Mouse (Mus musculus) neural tube, embryonic 11.5 days (tissue): ENCODE data around the gene Gtf2h3. TPM values are rescaled to one million over a fixed set of nuclear protein-coding genes. Genes with fewer than 3 reads are reported as not detected.
"Not testable (repeated sequence)": the region's sequence is repeated elsewhere in the genome, so short reads cannot be mapped to it uniquely, and the experiment has no call there.

Experiments used
- ATAC-seq: fragments of 200-750 bp; cut with Nextera tagmentation; 2 replicates; pipeline ENCODE4 v1.8.0; 2017; ENCODE audit warnings: moderate number of reproducible peaks, mild to moderate bottlenecking, moderate TSS enrichment, moderate library complexity; ENCODE audit not compliant: insufficient read depth, low FRiP score, low TSS enrichment
- DNase-seq: peaks from one replicate; pipeline ENCODE4 v3.0.0-alpha.2; 2015; ENCODE audit warnings: low spot score
- H3K27ac ChIP-seq: fragments of 300-500 bp; sonication (generic); 2 replicates; pipeline ENCODE4 v1.5.1; 2014; ENCODE audit warnings: low read depth, mild to moderate bottlenecking, low read length
- H3K27me3 ChIP-seq: fragments of 300-500 bp; sonication (generic); 2 replicates; pipeline ENCODE4 v1.6.1; 2014; ENCODE audit warnings: mild to moderate bottlenecking, low read length, mixed read lengths; ENCODE audit not compliant: control insufficient read depth, insufficient read depth
- H3K36me3 ChIP-seq: fragments of 300-500 bp; sonication (generic); 2 replicates; pipeline ENCODE4 v1.6.1; 2014; ENCODE audit warnings: mild to moderate bottlenecking, low read length, moderate library complexity, mixed read lengths; ENCODE audit not compliant: control insufficient read depth, insufficient read depth
- H3K4me1 ChIP-seq: fragments of 300-500 bp; sonication (generic); 2 replicates; pipeline ENCODE4 v1.6.1; 2014; ENCODE audit warnings: low read length, mixed read lengths; ENCODE audit not compliant: control insufficient read depth, insufficient read depth
- H3K4me2 ChIP-seq: fragments of 300-500 bp; sonication (generic); 2 replicates; pipeline ENCODE4 v1.6.1; 2014; ENCODE audit warnings: low read depth, mild to moderate bottlenecking, moderate library complexity
- H3K4me3 ChIP-seq: fragments of 300-500 bp; sonication (generic); 2 replicates; pipeline ENCODE4 v1.5.1; 2014; ENCODE audit warnings: low read depth, low read length
- H3K9ac ChIP-seq: fragments of 300-500 bp; sonication (generic); 2 replicates; pipeline ENCODE4 v1.6.1; 2014; ENCODE audit warnings: mild to moderate bottlenecking, low read length
- H3K9me3 ChIP-seq: fragments of 300-500 bp; sonication (generic); 2 replicates; pipeline ENCODE4 v1.6.1; 2016; ENCODE audit warnings: low read length; ENCODE audit not compliant: control insufficient read depth
- WGBS: fragments of 180-500 bp; shearing (Covaris S2); extraction: QIAGEN DNeasy Blood & Tissue Kit; methylation state at CpG from one replicate; pipeline ENCODE4 v1.1.7; 2014; 5-methylcytosine and 5-hydroxymethylcytosine counted together
- polyA plus RNA-seq: library from polyadenylated mRNA; unstranded; fragments of >200 nt; fragmentation: Nextera tagmentation; extraction: Ambion mirVana; gene quantifications from 2 replicates; pipeline ENCODE4 v1.2.1, GENCODE M21; 2014

Gene Gtf2h3
- polyA plus RNA-seq, 1 experiment from 2014 or later: 83.0 TPM

- 65% methylated on average over 8 of the region's 8 CpGs for WGBS
- not testable (repeated sequence) for H3K27me3 ChIP-seq, ATAC-seq, H3K4me3 ChIP-seq, H3K9ac ChIP-seq, H3K27ac ChIP-seq, H3K9me3 ChIP-seq, H3K36me3 ChIP-seq, DNase-seq
- Histone ChIP-seq H3K4me2 (peak overlapping the region; percentile 65; the same call in 1 of the 2 replicates), H3K4me1 (peaks cover 11% of the 10 kb centered on the region)
Measured at GRCm38 (mm10) chr5:124599726-124600125, 20.8 kb downstream of the Gtf2h3 start.

GRCm38 (mm10) chr5:124602349-124602748, 23.4 kb downstream of the Gtf2h3 start:
- DNase-seq (peak; percentile 63), ATAC-seq (no peak)
- Histone ChIP-seq H3K36me3 (no peaks in the 10 kb centered on the region; the same call in 1 of the 2 replicates), H3K9me3 (no peaks in the 10 kb centered on the region), H3K4me3 (no peak overlapping the region), H3K4me2 (no peak overlapping the region), H3K27me3 (no peaks in the 10 kb centered on the region), H3K9ac (no peak overlapping the region), H3K27ac (no peak overlapping the region), H3K4me1 (peaks cover 11% of the 10 kb centered on the region)
- 68% methylated on average over 5 of the region's 5 CpGs for WGBS

- Histone ChIP-seq H3K4me3 (no peak overlapping the region), H3K27me3 (no peaks in the 10 kb centered on the region), H3K4me2 (no peak overlapping the region), H3K27ac (no peak overlapping the region), H3K9me3 (no peaks in the 10 kb centered on the region), H3K36me3 (no peaks in the 10 kb centered on the region; the same call in 1 of the 2 replicates), H3K4me1 (peaks cover 4% of the 10 kb centered on the region), H3K9ac (no peak overlapping the region)
- ATAC-seq: no peak
- WGBS: 96% methylated on average over 4 of the region's 4 CpGs
- DNase-seq: no peak
Measured at GRCm38 (mm10) chr5:124604296-124604695, 25.4 kb downstream of the Gtf2h3 start.

- Histone ChIP-seq H3K36me3 (no peaks in the 10 kb centered on the region; the same call in 1 of the 2 replicates), H3K4me1 (no peaks in the 10 kb centered on the region), H3K9me3 (no peaks in the 10 kb centered on the region), H3K4me3 (no peak overlapping the region), H3K4me2 (no peak overlapping the region), H3K27me3 (no peaks in the 10 kb centered on the region), H3K9ac (no peak overlapping the region), H3K27ac (no peak overlapping the region)
- DNase-seq (no peak), ATAC-seq (no peak)
- WGBS: 87% methylated on average over 17 of the region's 17 CpGs
Measured at GRCm38 (mm10) chr5:124605041-124605622, 26.2 kb downstream of the Gtf2h3 start.

GRCm38 (mm10) chr5:124610965-124611364, 32.0 kb downstream of the Gtf2h3 start:
- Histone ChIP-seq H3K4me1 (no peaks in the 10 kb centered on the region), H3K27ac (no peak overlapping the region), H3K4me3 (no peak overlapping the region), H3K9ac (no peak overlapping the region), H3K36me3 (no peaks in the 10 kb centered on the region; the same call in 1 of the 2 replicates), H3K27me3 (no peaks in the 10 kb centered on the region), H3K4me2 (no peak overlapping the region), H3K9me3 (no peaks in the 10 kb centered on the region)
- DNase-seq (no peak), ATAC-seq (no peak)
- WGBS: 80% methylated on average over 10 of the region's 10 CpGs

- ATAC-seq (no peak), DNase-seq (no peak)
- H3K4me2 ChIP-seq: no peak overlapping the region
- no peaks in the 10 kb centered on the region for H3K9me3 ChIP-seq
- no peaks in the 10 kb centered on the region for H3K36me3 ChIP-seq
- H3K27me3 ChIP-seq: no peaks in the 10 kb centered on the region
- H3K4me3 ChIP-seq: no peak overlapping the region
- 84% methylated on average over 11 of the region's 11 CpGs for WGBS
- H3K27ac ChIP-seq: no peak overlapping the region
- H3K4me1 ChIP-seq: no peaks in the 10 kb centered on the region
- H3K9ac ChIP-seq: no peak overlapping the region
Measured at GRCm38 (mm10) chr5:124614709-124615108, 35.8 kb downstream of the Gtf2h3 start.

GRCm38 (mm10) chr5:124618711-124619110, 39.8 kb downstream of the Gtf2h3 start:
- 82% methylated on average over 10 of the region's 10 CpGs for WGBS
- ATAC-seq (no peak), DNase-seq (no peak)
- no peak overlapping the region for H3K27ac ChIP-seq
- H3K4me2 ChIP-seq: no peak overlapping the region
- no peaks in the 10 kb centered on the region for H3K4me1 ChIP-seq
- H3K9me3 ChIP-seq: no peaks in the 10 kb centered on the region
- no peak overlapping the region for H3K9ac ChIP-seq
- no peak overlapping the region for H3K4me3 ChIP-seq
- H3K27me3 ChIP-seq: no peaks in the 10 kb centered on the region
- H3K36me3 ChIP-seq: no peaks in the 10 kb centered on the region

GRCm38 (mm10) chr5:124621362-124621761, 42.4 kb downstream of the Gtf2h3 start:
- Histone ChIP-seq H3K9ac (no peak overlapping the region), H3K4me1 (no peaks in the 10 kb centered on the region), H3K27me3 (no peaks in the 10 kb centered on the region), H3K36me3 (no peaks in the 10 kb centered on the region), H3K4me2 (no peak overlapping the region), H3K4me3 (no peak overlapping the region), H3K9me3 (no peaks in the 10 kb centered on the region), H3K27ac (no peak overlapping the region)
- no peak for ATAC-seq
- 78% methylated on average over 13 of the region's 13 CpGs for WGBS
- DNase-seq: no peak

- DNase-seq: no peak
- H3K4me2 ChIP-seq: no peak overlapping the region
- no peaks in the 10 kb centered on the region for H3K36me3 ChIP-seq
- H3K27ac ChIP-seq: no peak overlapping the region
- ATAC-seq: no peak
- H3K4me1 ChIP-seq: no peaks in the 10 kb centered on the region
- H3K27me3 ChIP-seq: no peaks in the 10 kb centered on the region
- WGBS: 88% methylated on average over 15 of the region's 15 CpGs
- H3K4me3 ChIP-seq: no peak overlapping the region
- H3K9ac ChIP-seq: no peak overlapping the region; the same call in 1 of the 2 replicates
- no peaks in the 10 kb centered on the region for H3K9me3 ChIP-seq
Measured at GRCm38 (mm10) chr5:124622890-124623289, 44.0 kb downstream of the Gtf2h3 start.
